Mouse (Mus musculus): ENCODE data around the gene Gba2.
A peak's percentile ranks its signal among the peaks of the same experiment; 100 is the strongest.

The Gba2 gene

GRCm38 (mm10) chr4:43581381-43581780, 2.7 kb upstream of the Gba2 start:
- no peak for DNase-seq (ENCODE audit: low spot score in 2 of 2)

- DNase-seq (ENCODE audit: low spot score in 2 of 2): no peak
These were observed 2.0 kb upstream of the Gba2 start for GRCm38 (mm10) chr4:43580721-43581120.

GRCm38 (mm10) chr4:43579731-43580130, 1.1 kb upstream of the Gba2 start:
- no peak for DNase-seq (ENCODE audit: low spot score in 2 of 2)

GRCm38 (mm10) chr4:43579256-43579655, 583 bp upstream of the Gba2 start:
- DNase-seq (ENCODE audit: low spot score in 2 of 2): no peak

GRCm38 (mm10) chr4:43577237-43577881, 1.3 kb downstream of the Gba2 start:
- DNase-seq (ENCODE audit: low spot score in 2 of 2): no peak

GRCm38 (mm10) chr4:43575356-43575755, 3.3 kb downstream of the Gba2 start:
- DNase-seq (ENCODE audit: low spot score in 2 of 2): no peak

- DNase-seq (ENCODE audit: low spot score in 2 of 2): no peak
These were observed 5.1 kb downstream of the Gba2 start for GRCm38 (mm10) chr4:43573561-43573960.

- no peak for DNase-seq (ENCODE audit: low spot score in 2 of 2)
These were observed 7.2 kb downstream of the Gba2 start for GRCm38 (mm10) chr4:43571395-43572045.

- DNase-seq (ENCODE audit: low spot score in 2 of 2): no peak
These were observed 11.5 kb downstream of the Gba2 start for GRCm38 (mm10) chr4:43567140-43567539.

GRCm38 (mm10) chr4:43564231-43564630, 14.4 kb downstream of the Gba2 start:
- no peak for DNase-seq (ENCODE audit: low spot score in 2 of 2)

- DNase-seq (ENCODE audit: low spot score in 2 of 2): no peak
These were observed 15.1 kb downstream of the Gba2 start for GRCm38 (mm10) chr4:43563601-43563875.

GRCm38 (mm10) chr4:43562769-43563600, 15.7 kb downstream of the Gba2 start:
- DNase-seq (ENCODE audit: low spot score in 2 of 2): no peak

- DNase-seq (ENCODE audit: low spot score in 2 of 2): peak; percentile 92 to 94
These were observed 16.5 kb downstream of the Gba2 start, which contains the start of the genes Creb3 and Tln1 for GRCm38 (mm10) chr4:43561997-43562768. TSS of gene Creb3 (plus strand) at chr4:43562332. TSS of gene Tln1 (minus strand) at chr4:43562691.

- DNase-seq (ENCODE audit: low spot score in 2 of 2): no peak
These were observed 17.2 kb downstream of the Gba2 start for GRCm38 (mm10) chr4:43561436-43561996.

GRCm38 (mm10) chr4:43560976-43561375, 17.7 kb downstream of the Gba2 start:
- no peak for DNase-seq (ENCODE audit: low spot score in 2 of 2)

GRCm38 (mm10) chr4:43560243-43560611, 18.4 kb downstream of the Gba2 start:
- peak in 1 of 2 experiments; percentile 27 for DNase-seq (ENCODE audit: low spot score in 2 of 2)

- no peak for DNase-seq (ENCODE audit: low spot score in 2 of 2)
These were observed 19.0 kb downstream of the Gba2 start for GRCm38 (mm10) chr4:43559519-43560242.

- no peak for DNase-seq (ENCODE audit: low spot score in 2 of 2)
These were observed 19.9 kb downstream of the Gba2 start for GRCm38 (mm10) chr4:43558631-43559356.

GRCm38 (mm10) chr4:43558028-43558630, 20.5 kb downstream of the Gba2 start:
- no peak for DNase-seq (ENCODE audit: low spot score in 2 of 2)

GRCm38 (mm10) chr4:43555926-43556325, 22.7 kb downstream of the Gba2 start:
- no peak for DNase-seq (ENCODE audit: low spot score in 2 of 2)

Measured in urinary bladder, adult 18-20 months (tissue).